Mouse (Mus musculus) layer of hippocampus, postnatal 10 days (tissue): Measurements from ENCODE around the gene Zfp809. TPM values are rescaled to one million over a fixed set of nuclear protein-coding genes. Genes with fewer than 3 reads are reported as not detected.
"Not testable (repeated sequence)": the region's sequence is repeated elsewhere in the genome, so short reads cannot be mapped to it uniquely, and the experiment has no call there.

ENCODE experiments used
- DNase-seq, 2 experiments: peaks; one replicate each; pipeline ENCODE4 v3.0.0; 2021; ENCODE audit warnings: low spot score in 2 of 2
- long read RNA-seq: library from polyadenylated mRNA; stranded (forward); transcript quantifications from one replicate; pipeline ENCODE4 v2.0.0, GENCODE M21; 2023
- total RNA-seq, 2 experiments: library from RNA; stranded (reverse); gene quantifications; 2 replicates each; pipeline ENCODE4 v1.2.3; 2021

Zfp809 gene
- total RNA-seq, result 10 to 100 TPM; 16.9 to 18.5 TPM
- long read RNA-seq, partial matches to known transcripts, result 0 of 2 reads
- long read RNA-seq, other reads (novel, unspliced or antisense), result 1 of 2 reads

DNA sequence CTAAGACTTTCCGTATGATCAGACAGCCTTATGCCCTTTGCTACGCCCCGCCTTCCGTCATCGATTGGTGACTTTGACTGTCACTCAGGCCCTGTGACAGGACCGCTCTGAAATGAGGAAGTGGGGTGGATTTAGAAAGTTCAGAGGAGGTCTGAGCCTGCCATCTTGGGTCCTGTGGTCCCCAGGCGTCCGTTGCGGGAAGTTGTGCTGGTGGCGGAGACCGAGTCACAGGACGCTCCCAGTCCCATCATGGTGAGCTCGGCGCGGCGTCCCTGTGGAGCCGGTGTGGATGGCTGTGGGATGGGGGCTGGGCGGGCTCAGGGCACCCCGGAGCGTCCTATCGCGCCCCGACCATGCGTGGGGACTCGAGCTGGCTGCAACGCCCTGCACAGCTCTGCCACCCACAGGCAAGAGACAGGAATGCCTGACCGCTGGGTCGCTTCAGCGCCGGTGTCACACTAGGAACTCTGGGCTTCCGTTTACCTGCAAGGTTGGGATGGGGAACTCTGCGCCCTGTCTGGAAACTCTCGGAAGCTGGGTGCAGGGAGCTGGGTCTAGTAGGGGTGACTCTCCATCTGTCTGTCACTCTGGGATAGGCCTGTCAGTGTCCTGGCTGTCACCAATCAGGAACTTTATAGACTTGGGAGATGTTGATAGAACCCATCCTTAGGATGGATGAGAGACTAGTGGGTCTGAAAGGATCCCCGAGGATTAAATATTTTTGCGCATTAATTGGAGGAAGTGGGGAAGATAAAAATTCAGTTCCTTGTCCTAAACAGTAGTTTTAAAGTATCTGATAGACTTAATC is at the start of gene Zfp809:
Zfp809 (plus strand) TSS at position 134 of the 808 bp plus-strand sequence.
- peak; percentile 100 for DNase-seq

DNA sequence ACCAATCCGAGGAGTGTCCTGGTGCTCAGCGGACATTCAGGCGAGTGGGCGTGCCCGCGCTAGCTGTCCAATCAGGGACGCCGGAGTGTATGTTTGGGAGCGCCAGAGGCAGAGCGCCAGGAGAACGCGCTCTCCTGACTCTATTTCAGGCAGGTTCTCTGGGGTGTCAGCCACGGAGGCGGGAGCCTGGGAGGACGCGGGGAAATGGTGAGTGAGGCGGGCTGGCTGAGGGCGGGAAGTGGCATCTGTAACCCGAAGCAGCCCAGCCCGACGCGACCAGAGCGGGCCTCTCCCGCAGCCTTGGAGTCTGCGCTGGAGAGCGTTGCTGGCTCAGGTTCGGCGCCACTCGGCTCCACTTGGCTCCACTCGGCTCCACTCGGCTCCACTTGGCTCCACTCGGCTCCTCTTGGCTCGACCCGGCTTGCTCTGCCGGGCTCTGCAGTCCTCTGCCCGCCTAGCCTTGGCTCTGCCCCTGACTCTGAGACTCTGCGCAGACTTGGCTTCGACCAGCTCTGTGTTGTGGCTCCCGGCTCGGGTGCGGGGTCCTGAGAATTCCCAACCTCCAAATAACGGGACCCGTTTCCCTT is 37.4 kb upstream of the Zfp809 start, which contains the start of gene Zfp872:
Zfp872 (plus strand) TSS at position 66 of the 587 bp plus-strand sequence.
- DNase-seq, result peak; percentile 39 to 59

DNA sequence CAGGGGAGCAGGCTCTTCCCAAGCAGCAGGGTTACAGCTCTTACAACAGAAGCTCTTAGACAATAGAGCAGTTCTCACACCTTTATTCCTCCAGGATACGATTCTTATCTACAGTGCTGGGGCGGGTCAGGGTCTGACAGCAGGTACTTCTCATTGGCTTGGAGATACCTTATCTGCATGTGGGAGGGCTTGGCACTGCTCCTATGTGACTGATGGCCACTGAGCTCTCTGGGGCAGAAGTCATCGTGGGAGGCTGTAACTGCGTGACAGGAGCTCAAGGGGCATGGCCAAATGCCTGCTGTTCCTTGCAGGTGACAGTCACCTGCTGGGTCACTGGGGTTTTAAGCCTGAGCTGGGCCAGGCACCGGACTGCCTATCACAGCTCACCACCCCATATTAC is 29.1 kb upstream of the Zfp809 start:
- DNase-seq, result no peak

DNA sequence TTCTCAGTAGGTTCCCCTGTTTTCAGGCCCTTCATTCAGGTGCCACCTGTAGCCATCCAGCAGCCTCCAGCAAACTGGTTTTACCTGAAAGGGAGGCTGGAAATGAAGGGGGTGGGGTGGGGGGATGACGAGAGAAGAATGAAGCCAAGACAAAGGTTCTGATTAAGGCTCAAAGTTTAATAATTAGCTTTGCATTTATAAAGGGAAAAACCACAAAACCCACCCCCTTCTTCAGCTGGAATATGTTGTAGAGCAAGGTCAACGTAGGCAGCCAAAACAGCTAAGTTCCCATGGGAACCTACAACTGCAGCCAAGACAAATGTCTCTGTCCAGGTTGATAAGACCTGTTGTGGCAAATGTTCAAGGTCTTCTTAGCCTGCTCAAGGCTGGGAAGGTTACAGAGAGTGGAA is 11.7 kb upstream of the Zfp809 start:
- DNase-seq, result no peak

DNA sequence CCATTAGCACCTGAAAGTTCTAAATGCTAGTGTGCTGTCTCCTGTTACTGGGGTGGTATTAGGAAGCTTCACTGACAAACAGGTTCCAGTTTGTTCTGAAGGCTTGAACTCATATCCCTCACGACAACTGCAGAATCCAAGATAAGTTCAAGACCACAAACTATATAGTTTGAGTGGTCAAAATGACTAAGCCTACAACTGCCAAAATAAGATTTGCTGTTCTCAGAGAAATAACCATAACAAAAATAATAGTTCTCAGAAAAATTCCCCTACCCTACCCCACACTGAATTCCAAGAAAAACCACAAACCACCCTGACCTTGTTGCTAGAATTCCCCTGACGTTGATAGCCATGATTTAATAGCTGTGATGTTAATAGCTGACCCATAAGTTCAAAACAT is 11.0 kb upstream of the Zfp809 start:
- DNase-seq, result no peak

DNA sequence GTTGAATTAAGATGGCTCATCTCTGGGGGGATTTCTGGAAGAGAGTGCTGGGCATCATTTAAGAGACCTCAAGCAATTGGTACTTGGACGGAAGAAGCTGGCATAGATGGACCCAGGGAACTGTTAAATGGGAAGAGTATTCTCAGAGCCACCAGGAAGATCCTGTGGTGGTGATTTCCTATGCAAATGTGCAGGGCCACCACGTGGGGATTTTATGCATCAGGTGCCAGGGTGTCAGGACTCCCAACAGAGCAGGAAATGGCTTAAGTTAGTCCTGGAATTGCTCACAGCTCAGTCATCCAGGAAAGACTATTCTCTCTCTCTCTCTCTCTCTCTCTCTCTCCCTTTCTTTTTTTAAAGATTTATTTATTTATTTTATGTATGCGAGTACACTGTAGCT is 8.8 kb upstream of the Zfp809 start:
- DNase-seq, result no peak

DNA sequence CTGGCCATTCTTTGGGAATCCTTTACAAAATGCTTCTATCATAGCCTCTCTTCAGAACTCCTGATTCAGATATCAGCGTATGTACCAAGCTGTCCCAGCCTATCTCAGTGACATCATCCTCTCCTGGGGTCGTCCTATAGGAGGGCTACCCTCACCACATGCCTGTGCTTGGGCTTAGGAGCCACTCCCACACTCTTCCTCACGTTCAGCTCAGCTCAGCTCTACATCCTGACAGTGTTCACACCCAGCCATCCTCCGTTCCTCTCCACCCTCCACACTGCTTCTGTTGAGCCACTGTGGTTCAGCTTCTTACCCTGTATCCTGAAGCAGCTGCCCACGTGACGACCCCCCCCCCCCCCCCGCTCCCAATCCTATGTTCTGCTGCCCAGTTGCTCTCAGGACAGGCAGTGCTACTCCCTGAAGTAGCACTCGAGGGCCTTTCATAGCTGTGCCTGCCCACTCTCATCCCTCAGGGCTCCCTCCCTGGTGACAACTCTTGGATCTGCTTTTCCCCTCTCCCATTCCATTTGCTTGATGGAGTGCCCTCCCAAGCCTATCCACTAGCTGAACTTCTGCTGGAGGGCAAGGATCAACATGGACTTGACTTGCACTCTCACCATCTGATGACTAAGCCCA is 7.5 kb upstream of the Zfp809 start:
- DNase-seq, result no peak

DNA sequence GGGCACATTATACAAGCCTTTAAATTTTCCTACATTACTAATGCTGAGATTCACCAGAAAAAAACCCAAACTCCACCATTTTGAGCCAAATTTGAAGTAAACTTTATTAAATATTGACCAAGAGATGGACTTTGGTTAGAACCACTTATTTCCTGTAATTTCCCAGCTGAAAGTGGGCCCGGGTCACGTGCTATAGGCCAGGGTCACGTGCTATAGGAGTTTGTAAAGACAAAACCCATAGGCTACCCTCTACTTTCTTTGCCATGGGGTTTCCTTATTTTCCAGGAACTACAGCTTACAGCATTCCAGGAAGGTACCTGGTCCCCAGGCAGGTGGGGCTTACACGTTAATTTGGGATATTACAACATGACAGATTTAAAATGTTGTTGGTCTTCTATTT is 1.4 kb upstream of the Zfp809 start:
- no peak for DNase-seq

DNA sequence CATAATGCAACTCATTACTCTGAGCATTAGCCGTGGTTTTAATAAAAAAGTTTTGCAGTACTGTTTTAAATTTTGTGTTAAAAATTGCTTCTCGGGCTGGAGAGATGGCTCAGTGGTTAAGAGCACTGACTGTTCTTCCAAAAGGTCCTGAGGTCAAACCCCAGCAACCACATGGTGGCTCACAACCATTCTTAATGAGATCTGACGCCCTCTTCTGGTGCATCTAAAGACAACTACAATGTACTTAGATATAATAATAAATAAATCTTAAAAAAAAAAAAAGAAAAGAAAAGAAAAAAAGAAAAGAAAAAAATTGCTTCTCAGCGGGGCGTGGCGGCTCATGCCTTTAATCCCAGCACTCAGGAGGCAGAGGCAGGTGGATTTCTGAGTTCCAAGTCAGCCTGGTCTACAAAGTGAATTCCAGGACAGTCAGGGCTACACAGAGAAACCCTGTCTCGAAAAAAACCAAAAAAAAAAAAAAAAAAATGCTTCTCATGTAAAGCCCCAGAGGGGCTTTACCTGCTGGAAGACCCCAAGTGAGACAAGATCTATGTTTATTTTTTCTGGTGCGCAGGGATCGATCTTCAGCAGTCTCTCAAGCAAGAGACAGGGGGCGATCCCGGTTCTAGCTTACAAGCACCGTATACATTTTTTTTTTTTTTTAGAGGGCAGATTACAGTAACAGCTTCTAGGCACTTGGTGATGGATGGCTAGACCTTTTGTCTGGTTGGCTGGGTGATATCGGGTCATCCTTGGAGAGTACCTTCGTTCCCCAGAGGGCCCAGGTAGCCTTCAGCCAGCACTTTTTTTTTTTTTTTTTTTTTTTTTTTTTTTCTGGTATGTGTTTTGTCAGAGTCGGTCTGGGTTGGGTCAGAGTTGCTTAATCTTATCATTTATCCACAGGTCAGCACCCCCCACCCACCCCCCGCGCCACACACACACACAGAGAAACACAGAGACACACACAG is 694 bp upstream of the Zfp809 start:
- peak; percentile 9 to 32 for DNase-seq

DNA sequence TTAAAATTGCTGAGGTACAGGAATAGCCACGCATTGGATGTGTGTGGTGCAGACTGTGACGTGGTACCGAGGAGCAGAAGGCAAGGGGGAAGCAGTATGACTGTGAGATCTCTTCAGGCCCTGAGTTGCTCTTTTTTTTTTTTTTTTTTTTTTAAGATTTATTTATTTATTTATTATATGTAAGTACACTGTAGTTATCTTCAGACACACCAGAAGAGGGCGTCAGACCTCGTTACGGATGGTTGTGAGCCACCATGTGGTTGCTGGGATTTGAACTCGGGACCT is 817 bp downstream of the Zfp809 start:
- not testable (repeated sequence) for DNase-seq

DNA sequence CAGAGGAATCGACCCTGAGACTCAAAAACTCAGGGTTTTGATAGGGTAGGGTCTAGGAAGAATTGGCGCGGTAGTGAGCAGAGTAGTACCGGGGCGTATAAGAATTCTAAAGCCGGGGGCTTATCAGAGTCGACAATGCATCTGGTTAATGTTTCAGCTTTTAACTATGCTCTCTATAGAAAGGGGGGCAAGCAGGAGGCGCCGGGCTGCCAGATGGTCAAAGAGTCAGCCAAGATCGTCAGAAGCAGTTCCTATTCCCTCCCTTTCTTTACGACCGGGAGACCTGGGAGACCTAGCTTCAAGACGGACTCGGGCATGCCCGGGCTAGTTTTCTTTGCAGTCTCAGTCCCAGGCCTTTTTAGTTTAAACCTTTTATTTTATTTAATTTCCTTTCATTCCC is 1.3 kb downstream of the Zfp809 start:
- no peak for DNase-seq

DNA sequence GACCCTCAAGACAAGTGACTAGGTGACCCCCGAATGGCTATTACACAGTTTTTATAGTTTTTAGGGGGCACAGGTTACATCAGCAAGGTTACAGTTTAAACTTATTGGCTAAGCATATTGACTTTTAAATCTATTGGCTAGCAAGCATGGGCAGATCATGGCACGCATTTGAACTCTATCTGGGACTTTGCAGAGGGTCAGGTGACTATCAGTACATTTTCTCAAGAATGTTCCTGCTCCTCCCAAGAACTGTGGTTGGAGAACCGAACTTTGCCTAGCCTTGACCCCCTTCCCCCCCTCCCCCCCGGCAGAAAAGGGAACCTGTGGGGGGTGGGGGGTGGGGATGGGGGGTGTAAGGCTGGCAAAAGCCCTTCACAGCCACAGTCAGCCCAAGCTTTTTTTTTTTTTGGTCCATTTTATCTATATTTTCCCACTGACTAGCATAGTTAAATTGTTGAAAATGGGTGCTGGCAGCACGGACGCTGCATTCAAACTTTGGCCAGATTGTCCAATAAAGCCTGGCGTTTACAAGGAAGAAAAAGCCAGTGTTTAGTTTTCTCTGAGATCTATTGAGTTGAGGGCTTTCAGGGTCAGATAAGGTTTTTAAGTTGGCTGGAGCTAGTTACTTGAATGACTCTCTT is 4.0 kb downstream of the Zfp809 start:
- DNase-seq, result no peak

DNA sequence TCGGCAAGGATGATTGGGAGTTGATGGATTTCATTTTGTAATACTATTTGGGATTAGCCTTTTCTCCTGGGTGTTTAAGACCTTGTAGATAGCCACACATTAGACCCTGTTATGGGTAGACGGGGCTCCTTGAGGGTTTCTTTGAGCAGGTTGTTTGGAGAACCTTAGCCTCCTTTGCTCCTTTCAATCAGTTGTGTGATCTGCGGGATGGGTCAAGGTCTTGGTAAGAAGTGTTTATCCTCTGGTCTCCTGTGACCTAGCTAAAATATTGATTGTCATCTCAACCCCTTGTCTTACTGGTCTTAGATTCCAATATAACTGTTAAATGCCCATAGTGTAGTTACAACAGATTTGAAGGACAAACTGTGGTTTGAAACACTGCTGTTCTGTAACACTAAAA is 4.5 kb downstream of the Zfp809 start:
- no peak for DNase-seq

DNA sequence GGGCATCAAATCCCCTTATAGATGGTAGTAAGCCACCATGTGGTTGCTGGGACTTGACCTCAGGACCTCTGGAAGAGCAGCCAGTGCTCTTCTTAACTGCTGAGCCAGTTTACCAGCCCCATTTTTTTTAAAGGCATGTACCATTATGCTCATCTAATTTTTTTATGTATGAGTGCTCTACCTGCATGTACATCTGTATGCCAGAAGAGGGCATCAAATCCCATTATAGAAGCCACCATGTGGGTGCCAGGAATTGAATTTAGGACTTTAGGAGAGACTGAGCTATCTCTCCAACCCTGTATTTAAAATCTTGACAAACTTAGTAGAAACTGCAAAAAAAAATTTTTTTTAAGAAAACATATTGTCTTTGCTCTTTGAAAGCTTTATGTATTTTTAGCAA is 5.0 kb downstream of the Zfp809 start:
- DNase-seq, result no peak

DNA sequence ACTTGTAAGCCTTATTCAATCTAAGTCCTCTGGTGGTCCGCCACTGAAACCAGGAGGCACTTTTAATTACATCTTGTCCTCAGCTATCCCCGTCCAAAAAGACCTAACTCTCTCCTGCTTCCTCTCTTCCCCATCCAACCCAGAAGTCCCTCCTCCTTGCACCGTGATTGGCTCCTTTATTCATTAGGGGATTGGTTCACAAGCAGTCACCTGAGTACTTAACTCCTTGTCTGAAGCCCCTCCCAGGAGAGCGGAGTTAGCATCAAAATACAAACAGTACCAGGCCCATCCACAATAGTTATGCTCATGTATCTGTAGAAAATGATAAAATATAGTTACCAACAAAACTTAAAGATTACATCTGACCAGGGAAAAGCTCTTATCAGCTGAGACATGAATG is 14.5 kb downstream of the Zfp809 start:
- DNase-seq, result no peak

DNA sequence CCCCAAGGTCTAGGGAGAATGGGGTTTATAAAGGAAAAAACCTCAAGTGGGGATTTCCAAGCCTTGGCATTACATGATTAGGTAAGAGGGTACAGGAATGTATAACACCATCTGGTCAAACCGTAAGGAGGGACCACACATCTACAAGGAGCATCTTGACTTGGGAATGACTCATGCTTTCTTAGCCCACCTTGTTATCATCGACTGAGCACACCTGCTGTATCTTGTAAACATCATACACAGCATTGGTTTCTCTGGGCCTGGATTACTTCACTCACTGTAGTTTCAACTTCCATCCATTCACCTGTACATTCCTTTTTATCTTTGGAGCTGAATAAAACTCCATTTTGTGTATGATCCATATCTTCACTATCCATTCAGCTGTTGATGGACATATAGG is 18.7 kb downstream of the Zfp809 start:
- no peak for DNase-seq

DNA sequence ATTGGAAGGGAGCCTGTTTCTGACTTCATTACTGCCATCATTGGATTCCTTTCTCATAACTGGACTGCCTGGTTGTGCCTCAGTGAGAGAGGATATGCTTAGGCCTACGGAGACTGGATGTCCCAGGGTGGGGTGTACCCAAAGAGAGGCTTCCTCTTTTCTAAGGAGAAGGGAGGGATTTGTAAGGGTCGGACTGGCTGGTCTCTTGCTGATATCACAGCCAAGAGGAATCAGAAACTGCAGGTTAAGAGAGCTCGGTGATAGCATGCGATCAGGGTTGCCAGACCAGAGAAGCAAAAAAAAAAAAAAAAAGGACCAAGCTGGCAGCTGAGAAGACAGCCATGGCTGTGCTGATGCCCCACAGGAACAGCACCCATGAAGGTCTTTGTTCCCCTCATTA is 31.1 kb downstream of the Zfp809 start:
- no peak for DNase-seq

DNA sequence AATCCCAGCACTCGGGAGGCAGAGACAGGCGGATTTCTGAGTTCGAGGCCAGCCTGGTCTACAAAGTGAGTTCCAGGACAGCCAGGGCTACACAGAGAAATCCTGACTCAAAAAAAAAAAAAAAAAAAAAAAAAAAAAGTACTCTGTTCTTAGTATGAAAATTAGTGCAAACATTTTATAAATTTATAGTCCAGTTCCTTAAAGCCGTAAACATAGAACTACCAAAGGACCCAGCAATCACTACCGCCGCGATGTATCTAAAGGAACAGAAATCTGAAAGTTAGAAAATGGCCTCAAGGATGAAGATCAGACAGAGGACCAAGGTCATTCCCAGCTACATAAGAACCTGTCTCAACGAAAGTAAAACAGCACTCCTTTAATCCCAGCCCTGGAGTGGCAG is 33.3 kb downstream of the Zfp809 start:
- no peak for DNase-seq

DNA sequence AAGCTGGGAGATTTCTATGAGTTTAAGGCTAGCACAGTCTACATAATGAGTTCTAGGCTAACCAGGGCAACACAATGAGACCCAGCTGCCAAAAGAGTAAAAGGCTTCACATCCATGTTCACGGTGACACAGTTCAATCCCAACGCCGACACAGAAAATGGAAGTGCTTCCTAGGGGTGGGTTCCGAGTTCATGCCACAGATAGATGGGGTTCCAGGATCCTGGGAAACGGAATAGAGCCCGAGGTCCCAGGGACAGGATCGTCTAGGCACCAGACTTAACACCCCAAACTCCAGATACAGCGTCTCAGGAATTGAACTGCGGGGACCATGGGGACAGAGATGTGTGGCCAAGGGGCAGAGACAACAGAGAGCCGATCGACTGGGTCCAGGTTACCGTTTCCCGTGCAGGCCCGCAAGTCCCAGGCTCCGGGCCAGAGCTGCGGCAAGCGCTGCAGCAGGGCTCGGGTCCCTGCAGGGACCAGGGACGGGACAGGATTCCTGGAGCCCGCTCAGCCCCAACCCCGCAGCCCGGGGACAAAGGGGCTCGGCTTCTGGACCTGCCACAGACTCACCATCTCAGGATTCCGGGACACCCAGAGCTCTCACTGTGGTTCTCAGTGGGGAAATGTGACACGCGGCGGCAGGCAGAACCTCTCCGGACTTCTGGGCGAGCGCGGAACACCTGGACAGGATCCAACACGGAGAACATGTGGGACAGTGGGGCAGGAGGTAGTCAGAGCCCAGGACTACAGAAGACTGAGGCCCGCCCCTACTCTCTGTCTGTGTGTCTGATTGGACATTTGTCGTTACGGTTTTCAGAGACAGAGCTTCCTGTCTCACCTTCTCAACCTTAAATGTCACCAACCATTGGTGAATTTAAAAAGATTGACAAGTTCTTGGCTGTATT is 33.9 kb downstream of the Zfp809 start, which contains the start of gene Zfp599:
Zfp599 (minus strand) TSS at position 712 of the 908 bp plus-strand sequence.
- DNase-seq, result peak; percentile 57 to 71

DNA sequence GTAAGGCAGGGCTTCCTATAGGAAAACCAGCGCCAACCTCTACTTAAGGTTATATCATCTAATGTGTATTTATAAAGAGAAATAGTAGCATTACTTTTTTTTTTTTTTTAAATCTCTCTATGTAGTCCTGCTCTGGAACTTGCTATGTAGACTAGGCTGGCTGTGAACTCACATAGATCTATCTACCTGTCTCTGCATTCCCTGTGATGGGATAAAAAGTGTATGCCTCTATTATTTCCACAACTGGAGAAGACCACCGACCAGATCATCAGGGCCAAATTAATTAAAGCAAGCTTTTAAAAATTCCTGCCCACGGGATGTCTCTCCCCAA is 34.5 kb downstream of the Zfp809 start:
- DNase-seq, result no peak
